Mouse (Mus musculus) lung, postnatal 25 days (tissue): ENCODE results near the gene Qrfp.

ENCODE experiments used
- DNase-seq: peaks from one replicate; pipeline ENCODE4 v3.0.0; 2022; ENCODE audit warnings: low spot score

Gene Qrfp

GRCm38 (mm10) chr2:31815367-31815766 is 5.0 kb upstream of the Qrfp start:
- peak; percentile 58 for DNase-seq

GRCm38 (mm10) chr2:31814699-31815098 is 4.3 kb upstream of the Qrfp start:
- no peak for DNase-seq

GRCm38 (mm10) chr2:31813641-31814040 is 3.3 kb upstream of the Qrfp start:
- DNase-seq: no peak

GRCm38 (mm10) chr2:31811086-31811958 is 942 bp upstream of the Qrfp start:
- DNase-seq: no peak

- no peak for DNase-seq
These were observed 1.0 kb downstream of the Qrfp start for GRCm38 (mm10) chr2:31809358-31809740.

GRCm38 (mm10) chr2:31808410-31809357 is 1.7 kb downstream of the Qrfp start:
- no peak for DNase-seq

- no peak for DNase-seq
These were observed 3.6 kb downstream of the Qrfp start for GRCm38 (mm10) chr2:31806639-31807382.

GRCm38 (mm10) chr2:31803480-31803879 is 6.9 kb downstream of the Qrfp start:
- peak; percentile 12 for DNase-seq

GRCm38 (mm10) chr2:31802811-31803210 is 7.6 kb downstream of the Qrfp start:
- DNase-seq: no peak

- no peak for DNase-seq
These were observed 9.0 kb downstream of the Qrfp start for GRCm38 (mm10) chr2:31801416-31801815.

- DNase-seq: peak; percentile 40
These were observed 13.4 kb downstream of the Qrfp start for GRCm38 (mm10) chr2:31796943-31797342.

GRCm38 (mm10) chr2:31792611-31793010 is 17.8 kb downstream of the Qrfp start:
- DNase-seq: no peak

- no peak for DNase-seq
These were observed 19.1 kb downstream of the Qrfp start for GRCm38 (mm10) chr2:31791260-31791659.

- no peak for DNase-seq
These were observed 19.6 kb downstream of the Qrfp start for GRCm38 (mm10) chr2:31790728-31791251.

GRCm38 (mm10) chr2:31789215-31789614 is 21.2 kb downstream of the Qrfp start:
- DNase-seq: no peak

- no peak for DNase-seq
These were observed 22.2 kb downstream of the Qrfp start for GRCm38 (mm10) chr2:31788227-31788626.

GRCm38 (mm10) chr2:31787029-31787428 is 23.4 kb downstream of the Qrfp start:
- DNase-seq: peak; percentile 74

- peak; percentile 90 for DNase-seq
These were observed 25.3 kb downstream of the Qrfp start for GRCm38 (mm10) chr2:31785074-31785473.

GRCm38 (mm10) chr2:31782958-31783602 is 27.3 kb downstream of the Qrfp start:
- DNase-seq: no peak

- DNase-seq: no peak
These were observed 31.1 kb downstream of the Qrfp start for GRCm38 (mm10) chr2:31779258-31779657.

GRCm38 (mm10) chr2:31776479-31776878 is 33.9 kb downstream of the Qrfp start:
- DNase-seq: no peak
